Mouse (Mus musculus): ENCODE data around the gene Pnmal2.

DNA sequence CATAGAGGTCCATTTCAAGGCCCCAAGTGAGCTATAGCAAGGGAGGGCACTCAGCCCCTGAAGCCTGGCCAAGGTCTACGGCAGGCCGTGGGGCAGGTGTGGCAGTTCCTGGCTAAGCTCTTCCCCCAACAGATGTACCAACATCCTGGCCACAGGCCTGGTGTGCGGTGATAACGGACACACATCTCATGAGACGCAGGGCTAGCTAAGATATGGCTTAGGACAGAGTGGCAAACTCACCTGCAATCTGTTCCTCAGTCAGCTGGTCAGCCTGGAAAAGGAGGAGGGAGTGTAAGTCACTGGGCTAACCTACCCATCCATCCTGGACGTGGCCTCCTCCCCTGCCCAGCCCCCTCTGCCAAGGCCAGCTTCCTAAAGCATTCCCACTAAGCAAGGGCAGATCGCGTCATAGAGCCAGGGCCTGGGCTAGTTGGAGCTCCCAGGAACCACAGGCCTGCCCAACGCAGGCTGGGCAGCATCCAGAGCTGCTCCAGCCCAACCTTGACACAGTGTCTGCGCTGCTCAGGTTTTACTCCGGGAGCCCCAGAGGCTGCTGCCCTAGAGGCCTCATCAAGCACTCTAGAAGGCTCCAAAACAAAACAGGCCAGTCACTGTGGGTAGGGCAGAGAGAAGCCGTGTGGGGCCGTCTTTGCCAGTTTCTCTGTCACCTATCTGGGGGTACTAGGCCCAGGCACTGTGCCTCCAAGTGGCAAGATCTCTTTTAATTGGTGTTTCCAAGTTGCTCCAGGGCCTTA lies 24.9 kb upstream of the Pnmal2 start:
- no peak for TF ChIP-seq MXI1 (IDR thresholded peaks at IDR 0.05; ENCODE audit: low read depth, low read length)
- TF ChIP-seq CTCF (IDR thresholded peaks at IDR 0.05 in 2 of 3, conservative IDR thresholded peaks at IDR 0.05 in 1 of 3; ENCODE audit: control insufficient read depth in 1 of 3, insufficient read depth in 1 of 3, low read depth in 2 of 3, low read length in 3 of 3, poor library complexity in 1 of 3, severe bottlenecking in 1 of 3), result no peak
- TF ChIP-seq SIN3A (IDR thresholded peaks at IDR 0.05; ENCODE audit: low read length), result no peak
- TF ChIP-seq POLR2A (IDR thresholded peaks at IDR 0.05; ENCODE audit: control insufficient read depth in 1 of 2, insufficient read depth in 1 of 2, low read depth in 1 of 2, low read length in 2 of 2, poor library complexity in 1 of 2), result no peak; a peak in 1 of 4 replicates
